Mouse (Mus musculus): ENCODE data around the gene Bmp8b. TPM values are rescaled to one million over a fixed set of nuclear protein-coding genes. Genes with fewer than 3 reads are reported as not detected.

Gene Bmp8b
- polyA plus RNA-seq (2014; fragmentation: Nextera tagmentation; extraction: Ambion mirVana) = not detected in 2 replicates

DNA sequence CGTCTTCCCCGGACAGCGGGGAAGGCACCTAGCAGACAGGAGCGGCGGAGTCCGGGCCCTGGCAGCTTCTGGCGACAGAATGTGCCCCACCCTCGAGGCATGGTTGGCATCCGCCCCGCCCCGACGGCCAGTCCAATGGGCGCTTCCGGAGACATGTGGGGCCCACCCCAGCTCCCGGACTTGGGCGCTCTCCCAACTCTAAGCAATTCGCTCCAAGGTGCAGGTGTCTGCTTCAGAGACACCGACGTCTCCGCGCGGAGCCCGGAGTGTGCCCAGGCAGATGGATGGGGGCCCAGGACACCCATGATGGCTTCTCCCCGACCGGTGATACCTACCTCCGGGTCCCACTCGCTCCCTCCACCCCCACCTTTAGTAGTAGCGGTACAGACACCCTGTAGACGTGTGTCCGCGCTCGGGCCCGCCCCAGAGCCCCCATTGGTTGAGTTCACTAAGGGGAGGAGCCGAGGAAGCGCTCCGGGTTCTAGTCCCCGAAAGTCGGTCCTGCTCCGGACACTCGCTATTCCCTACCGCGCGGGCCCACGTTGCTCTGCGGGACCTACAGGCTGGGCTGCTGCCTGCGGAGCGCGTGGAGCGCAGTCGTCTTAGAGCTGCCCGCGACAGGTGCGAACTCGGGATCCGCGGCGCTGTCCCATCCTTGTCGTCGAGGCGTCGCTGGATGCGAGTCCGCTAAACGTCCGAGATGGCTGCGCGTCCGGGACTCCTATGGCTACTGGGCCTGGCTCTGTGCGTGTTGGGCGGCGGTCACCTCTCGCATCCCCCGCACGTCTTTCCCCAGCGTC is at the start of gene Bmp8b:
Gene Bmp8b (plus strand): TSS at position 515 of the 800 bp plus-strand sequence.
- peak within 1 kb of the TSS; percentile 56 for H3K4me2 ChIP-seq
- no peak within 1 kb of the TSS for H3K27ac ChIP-seq (ENCODE audit: low read depth, low read length)
- WGBS (ENCODE audit: insufficient replicate concordance) = 5% methylated on average over 74 of the region's 75 CpGs
- H3K9me3 ChIP-seq (replicated peaks; ENCODE audit: control insufficient read depth, low read length) = no peaks in the 10 kb centered on the region
- no peak within 1 kb of the TSS for H3K9ac ChIP-seq (ENCODE audit: low read depth, low read length)
- peaks cover 49% of the 10 kb centered on the region for H3K27me3 ChIP-seq (ENCODE audit: control insufficient read depth, insufficient read depth, low read length)
- peak within 1 kb of the TSS; percentile 36 for H3K4me3 ChIP-seq (ENCODE audit: low read depth, low read length)
- no peaks in the 10 kb centered on the region; the same call in 1 of the 2 replicates for H3K36me3 ChIP-seq (ENCODE audit: control insufficient read depth, insufficient read depth, low read length)
- H3K4me1 ChIP-seq (ENCODE audit: control insufficient read depth, insufficient read depth, low read length) = peaks cover 5% of the 10 kb centered on the region; the same call in 1 of the 2 replicates
- ATAC-seq (replicated peaks; ENCODE audit: insufficient number of reproducible peaks, low FRiP score, low TSS enrichment) = no peak

DNA sequence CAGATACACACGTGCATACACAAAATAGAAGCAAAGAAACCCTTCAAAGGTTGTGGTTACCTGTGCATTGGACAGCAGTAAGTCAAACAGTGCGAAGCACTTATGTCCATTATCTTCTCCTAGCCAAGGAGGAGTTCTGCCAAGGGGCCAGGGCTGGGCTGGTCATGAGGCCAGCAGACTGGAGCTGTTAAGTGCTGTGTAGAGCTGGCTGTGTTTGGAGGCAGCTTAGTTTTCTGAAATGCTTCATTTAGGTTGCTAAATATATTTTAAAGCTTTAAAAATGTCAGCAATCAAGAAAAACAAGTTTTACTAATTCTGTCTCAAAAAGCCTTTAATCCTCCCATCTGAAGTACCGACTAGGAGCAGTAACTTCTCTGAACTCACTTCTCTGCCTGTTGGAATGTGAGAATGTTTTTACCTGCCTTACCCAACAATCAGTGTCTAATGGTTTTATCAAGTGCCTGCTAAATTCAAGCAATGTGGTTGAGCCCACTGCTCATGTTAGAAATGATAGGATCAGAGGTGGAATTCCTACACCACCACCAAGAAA is 48.3 kb upstream of the Bmp8b start:
- no peak overlapping the region for H3K4me3 ChIP-seq (ENCODE audit: low read depth, low read length)
- H3K27ac ChIP-seq (ENCODE audit: low read depth, low read length) = no peak overlapping the region
- WGBS (ENCODE audit: insufficient replicate concordance) = 73% methylated on average over 3 of the region's 3 CpGs
- peaks cover 7% of the 10 kb centered on the region; the same call in 1 of the 2 replicates for H3K4me1 ChIP-seq (ENCODE audit: control insufficient read depth, insufficient read depth, low read length)
- no peaks in the 10 kb centered on the region for H3K9me3 ChIP-seq (replicated peaks; ENCODE audit: control insufficient read depth, low read length)
- no peak for ATAC-seq (replicated peaks; ENCODE audit: insufficient number of reproducible peaks, low FRiP score, low TSS enrichment)
- H3K4me2 ChIP-seq = no peak overlapping the region
- peaks cover 18% of the 10 kb centered on the region for H3K36me3 ChIP-seq (ENCODE audit: control insufficient read depth, insufficient read depth, low read length)
- no peak overlapping the region for H3K9ac ChIP-seq (ENCODE audit: low read depth, low read length)
- H3K27me3 ChIP-seq (ENCODE audit: control insufficient read depth, insufficient read depth, low read length) = peaks cover 8% of the 10 kb centered on the region

GRCm38 (mm10) chr4:123057957-123058356 is 47.0 kb upstream of the Bmp8b start:
- Histone ChIP-seq H3K9me3 (replicated peaks; ENCODE audit: control insufficient read depth, low read length) (no peaks in the 10 kb centered on the region), H3K27ac (ENCODE audit: low read depth, low read length) (no peak overlapping the region), H3K4me3 (ENCODE audit: low read depth, low read length) (no peak overlapping the region), H3K9ac (ENCODE audit: low read depth, low read length) (no peak overlapping the region), H3K4me2 (no peak overlapping the region), H3K27me3 (ENCODE audit: control insufficient read depth, insufficient read depth, low read length) (no peaks in the 10 kb centered on the region), H3K4me1 (ENCODE audit: control insufficient read depth, insufficient read depth, low read length) (peaks cover 7% of the 10 kb centered on the region; the same call in 1 of the 2 replicates), H3K36me3 (ENCODE audit: control insufficient read depth, insufficient read depth, low read length) (peaks cover 18% of the 10 kb centered on the region)
- ATAC-seq (replicated peaks; ENCODE audit: insufficient number of reproducible peaks, low FRiP score, low TSS enrichment) = no peak
- 30% methylated on average over 1 of the region's 1 CpGs for WGBS (ENCODE audit: insufficient replicate concordance)

DNA sequence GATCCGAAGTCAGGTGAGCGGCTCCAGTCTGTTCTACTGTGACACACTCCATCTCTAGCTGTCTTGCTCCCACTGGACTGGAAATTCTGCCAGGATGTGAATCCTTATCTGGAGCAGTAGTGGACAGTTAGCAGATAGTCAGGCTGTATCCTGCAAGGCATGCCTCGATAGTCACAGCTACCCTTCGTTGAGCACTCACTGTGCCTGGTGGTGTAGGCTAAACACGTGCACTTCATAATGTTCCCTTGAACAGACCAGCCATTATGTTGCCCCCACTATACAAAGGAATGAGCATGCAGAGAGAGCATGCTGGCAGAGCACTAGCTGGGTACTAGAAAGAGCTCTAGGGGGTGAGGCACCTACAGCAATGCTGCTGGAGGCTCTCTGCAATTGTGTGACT is 43.2 kb upstream of the Bmp8b start:
- H3K27me3 ChIP-seq (ENCODE audit: control insufficient read depth, insufficient read depth, low read length) = no peaks in the 10 kb centered on the region
- 42% methylated on average over 5 of the region's 5 CpGs for WGBS (ENCODE audit: insufficient replicate concordance)
- H3K4me1 ChIP-seq (ENCODE audit: control insufficient read depth, insufficient read depth, low read length) = peaks cover 3% of the 10 kb centered on the region; the same call in 1 of the 2 replicates
- no peak overlapping the region for H3K4me3 ChIP-seq (ENCODE audit: low read depth, low read length)
- no peak overlapping the region for H3K9ac ChIP-seq (ENCODE audit: low read depth, low read length)
- no peaks in the 10 kb centered on the region for H3K36me3 ChIP-seq (ENCODE audit: control insufficient read depth, insufficient read depth, low read length)
- no peaks in the 10 kb centered on the region for H3K9me3 ChIP-seq (replicated peaks; ENCODE audit: control insufficient read depth, low read length)
- H3K4me2 ChIP-seq = no peak overlapping the region
- ATAC-seq (replicated peaks; ENCODE audit: insufficient number of reproducible peaks, low FRiP score, low TSS enrichment) = no peak; the same call in 1 of the 2 replicates
- no peak overlapping the region for H3K27ac ChIP-seq (ENCODE audit: low read depth, low read length)

GRCm38 (mm10) chr4:123068646-123069045 is 36.3 kb upstream of the Bmp8b start:
- no peak overlapping the region for H3K9ac ChIP-seq (ENCODE audit: low read depth, low read length)
- no peaks in the 10 kb centered on the region for H3K9me3 ChIP-seq (replicated peaks; ENCODE audit: control insufficient read depth, low read length)
- no peaks in the 10 kb centered on the region for H3K4me1 ChIP-seq (ENCODE audit: control insufficient read depth, insufficient read depth, low read length)
- H3K27ac ChIP-seq (ENCODE audit: low read depth, low read length) = no peak overlapping the region
- no peak for ATAC-seq (replicated peaks; ENCODE audit: insufficient number of reproducible peaks, low FRiP score, low TSS enrichment)
- peaks cover 5% of the 10 kb centered on the region; the same call in 1 of the 2 replicates for H3K27me3 ChIP-seq (ENCODE audit: control insufficient read depth, insufficient read depth, low read length)
- H3K4me2 ChIP-seq = no peak overlapping the region
- H3K4me3 ChIP-seq (ENCODE audit: low read depth, low read length) = no peak overlapping the region
- no peaks in the 10 kb centered on the region for H3K36me3 ChIP-seq (ENCODE audit: control insufficient read depth, insufficient read depth, low read length)
- WGBS (ENCODE audit: insufficient replicate concordance) = 61% methylated on average over 6 of the region's 6 CpGs

- Histone ChIP-seq H3K9ac (ENCODE audit: low read depth, low read length) (no peak overlapping the region), H3K4me1 (ENCODE audit: control insufficient read depth, insufficient read depth, low read length) (no peaks in the 10 kb centered on the region), H3K4me3 (ENCODE audit: low read depth, low read length) (0 out of 2 replicates have a peak overlapping the region, but pooled peaks have one; percentile 1), H3K9me3 (replicated peaks; ENCODE audit: control insufficient read depth, low read length) (no peaks in the 10 kb centered on the region), H3K27ac (ENCODE audit: low read depth, low read length) (no peak overlapping the region), H3K36me3 (ENCODE audit: control insufficient read depth, insufficient read depth, low read length) (no peaks in the 10 kb centered on the region), H3K4me2 (peak overlapping the region; percentile 48), H3K27me3 (ENCODE audit: control insufficient read depth, insufficient read depth, low read length) (peaks cover 8% of the 10 kb centered on the region; the same call in 1 of the 2 replicates)
- WGBS (ENCODE audit: insufficient replicate concordance) = 8% methylated on average over 13 of the region's 13 CpGs
- ATAC-seq (replicated peaks; ENCODE audit: insufficient number of reproducible peaks, low FRiP score, low TSS enrichment) = no peak; the same call in 1 of the 2 replicates
These were observed 33.5 kb upstream of the Bmp8b start for GRCm38 (mm10) chr4:123071266-123071966.

DNA sequence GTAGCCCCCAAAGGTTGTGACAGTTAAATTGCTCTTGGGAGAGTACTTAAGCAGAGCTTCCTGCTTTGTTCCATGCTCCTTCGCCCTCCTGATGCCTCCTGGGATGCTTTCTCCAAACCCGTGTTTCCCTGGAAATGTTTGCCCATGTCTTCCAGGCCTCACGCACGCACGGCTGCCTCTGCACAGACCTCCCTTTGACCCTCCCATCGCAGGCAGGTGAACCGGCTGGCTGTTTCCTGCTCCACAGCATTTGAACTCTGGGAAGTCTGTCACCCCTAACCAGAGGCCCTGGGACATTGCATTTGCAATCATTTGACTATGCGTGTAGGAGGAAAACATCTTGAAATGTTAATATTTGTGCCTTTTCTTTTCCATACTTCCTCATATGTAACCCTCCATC is 28.0 kb upstream of the Bmp8b start:
- Histone ChIP-seq H3K9me3 (replicated peaks; ENCODE audit: control insufficient read depth, low read length) (no peaks in the 10 kb centered on the region), H3K4me2 (no peak overlapping the region), H3K27ac (ENCODE audit: low read depth, low read length) (no peak overlapping the region), H3K4me3 (ENCODE audit: low read depth, low read length) (no peak overlapping the region), H3K27me3 (ENCODE audit: control insufficient read depth, insufficient read depth, low read length) (peaks cover 8% of the 10 kb centered on the region), H3K9ac (ENCODE audit: low read depth, low read length) (no peak overlapping the region), H3K36me3 (ENCODE audit: control insufficient read depth, insufficient read depth, low read length) (no peaks in the 10 kb centered on the region), H3K4me1 (ENCODE audit: control insufficient read depth, insufficient read depth, low read length) (no peaks in the 10 kb centered on the region)
- WGBS (ENCODE audit: insufficient replicate concordance) = 75% methylated on average over 8 of the region's 8 CpGs
- no peak for ATAC-seq (replicated peaks; ENCODE audit: insufficient number of reproducible peaks, low FRiP score, low TSS enrichment)

DNA sequence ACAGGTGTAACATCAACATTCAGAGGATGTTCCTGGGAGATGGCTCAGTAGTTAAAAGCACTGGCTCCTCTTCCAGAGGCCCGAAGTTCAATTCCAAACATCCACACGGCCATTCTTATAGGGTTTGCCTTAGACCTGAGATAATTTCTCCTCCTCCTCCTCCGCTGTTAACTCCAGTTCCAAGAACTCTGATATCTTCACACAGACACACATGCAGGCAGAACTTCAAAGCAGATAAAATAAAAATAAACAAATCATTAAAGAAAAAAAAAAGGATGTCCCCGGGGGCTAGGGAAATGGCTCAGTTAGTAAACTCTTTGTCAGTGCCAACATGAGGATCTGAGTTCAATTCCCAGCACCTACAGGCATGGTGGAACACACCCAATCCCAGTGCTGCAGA is 26.7 kb upstream of the Bmp8b start:
- H3K4me3 ChIP-seq (ENCODE audit: low read depth, low read length) = no peak overlapping the region
- WGBS (ENCODE audit: insufficient replicate concordance) = 63% methylated on average over 4 of the region's 4 CpGs
- H3K4me2 ChIP-seq = no peak overlapping the region

More for the DNA sequence above, 26.7 kb upstream of the Bmp8b start:
- no peak overlapping the region for H3K27ac ChIP-seq (ENCODE audit: low read depth, low read length)
- H3K9me3 ChIP-seq (replicated peaks; ENCODE audit: control insufficient read depth, low read length) = no peaks in the 10 kb centered on the region
- H3K4me1 ChIP-seq (ENCODE audit: control insufficient read depth, insufficient read depth, low read length) = no peaks in the 10 kb centered on the region
- no peak for ATAC-seq (replicated peaks; ENCODE audit: insufficient number of reproducible peaks, low FRiP score, low TSS enrichment)
- H3K36me3 ChIP-seq (ENCODE audit: control insufficient read depth, insufficient read depth, low read length) = no peaks in the 10 kb centered on the region
- H3K27me3 ChIP-seq (ENCODE audit: control insufficient read depth, insufficient read depth, low read length) = peaks cover 9% of the 10 kb centered on the region
- H3K9ac ChIP-seq (ENCODE audit: low read depth, low read length) = no peak overlapping the region

Data from heart, embryonic 11.5 days (tissue).